Mouse (Mus musculus): ENCODE results near the gene Lrrc36. TPM values are rescaled to one million over a fixed set of nuclear protein-coding genes. Genes with fewer than 3 reads are reported as not detected.

The Lrrc36 gene
- total and polyA plus RNA-seq, 3 experiments, result 0.06 TPM; not detected in 2

- H3K27ac ChIP-seq (ENCODE audit: control insufficient read depth, low read depth, low read length), result no peak overlapping the region
- no peak for DNase-seq (ENCODE audit: low read depth, low spot score)
- no peaks in the 10 kb centered on the region for H3K9me3 ChIP-seq (replicated peaks; ENCODE audit: insufficient read depth, low read length)
- peaks cover 18 to 36% of the 10 kb centered on the region in 2 experiments for H3K27me3 ChIP-seq (ENCODE audit: control insufficient read depth in 1 of 2, insufficient read depth in 2 of 2, low read length in 2 of 2)
- no peak for TF ChIP-seq USF2 (IDR thresholded peaks at IDR 0.05; ENCODE audit: borderline replicate concordance in 1 of 2, insufficient read depth in 1 of 2, low read depth in 1 of 2, low read length in 2 of 2)
- no peak for TF ChIP-seq TAL1 (IDR thresholded peaks at IDR 0.05; ENCODE audit: low read length)
- TF ChIP-seq RCOR1 (IDR thresholded peaks at IDR 0.05; ENCODE audit: low read depth, low read length), result no peak
- TF ChIP-seq GATA1 (IDR thresholded peaks at IDR 0.05; ENCODE audit: low read depth, low read length), result no peak
- no peak for TF ChIP-seq E2F4 (IDR thresholded peaks at IDR 0.05; ENCODE audit: borderline replicate concordance, low read depth, low read length)
- no peak for TF ChIP-seq GABPA (IDR thresholded peaks at IDR 0.05; ENCODE audit: low read depth, low read length)
- no peak for TF ChIP-seq CTCF (IDR thresholded peaks at IDR 0.05 in 2 of 3, conservative IDR thresholded peaks at IDR 0.05 in 1 of 3; ENCODE audit: control insufficient read depth in 1 of 3, insufficient read depth in 1 of 3, low read depth in 2 of 3, low read length in 3 of 3, poor library complexity in 1 of 3, severe bottlenecking in 1 of 3)
- no peak for TF ChIP-seq MAFK (IDR thresholded peaks at IDR 0.05; ENCODE audit: borderline replicate concordance, low read depth, low read length)
- TF ChIP-seq UBTF (IDR thresholded peaks at IDR 0.05; ENCODE audit: borderline replicate concordance, insufficient read depth, low read depth, low read length), result no peak
- TF ChIP-seq MYC (IDR thresholded peaks at IDR 0.05; ENCODE audit: low read depth, low read length), result no peak
- TF ChIP-seq EP300 (IDR thresholded peaks at IDR 0.05; ENCODE audit: low read depth in 1 of 2, low read length in 2 of 2), result no peak
- no peak for TF ChIP-seq POLR2AphosphoS2 (IDR thresholded peaks at IDR 0.05; ENCODE audit: low read length)
- TF ChIP-seq ELF1 (IDR thresholded peaks at IDR 0.05; ENCODE audit: low read depth, low read length), result no peak
- no peak for TF ChIP-seq TCF12 (IDR thresholded peaks at IDR 0.05; ENCODE audit: low read depth, low read length)
- no peak for TF ChIP-seq USF1 (IDR thresholded peaks at IDR 0.05; ENCODE audit: low read depth, low read length)
- no peak for TF ChIP-seq NELFE (IDR thresholded peaks at IDR 0.05; ENCODE audit: low read depth, low read length)
- TF ChIP-seq BHLHE40 (IDR thresholded peaks at IDR 0.05; ENCODE audit: borderline replicate concordance, low read depth, low read length), result no peak
- TF ChIP-seq ZMIZ1 (IDR thresholded peaks at IDR 0.05; ENCODE audit: low read depth, low read length), result no peak
- no peak for TF ChIP-seq NRF1 (IDR thresholded peaks at IDR 0.05; ENCODE audit: insufficient read depth, low read depth, low read length, poor library complexity, severe bottlenecking)
- no peaks in the 10 kb centered on the region for H3K79me2 ChIP-seq (ENCODE audit: control insufficient read depth, insufficient read depth, low read length, poor library complexity)
- no peak overlapping the region for H3K9ac ChIP-seq (ENCODE audit: control insufficient read depth, low read depth, low read length, poor library complexity, severe bottlenecking)
- H3K4me1 ChIP-seq (ENCODE audit: control insufficient read depth in 1 of 2, insufficient read depth in 2 of 2, low read length in 2 of 2), result no peaks in the 10 kb centered on the region
- no peak overlapping the region for H3K4me3 ChIP-seq (ENCODE audit: control insufficient read depth in 1 of 2, insufficient read depth in 1 of 2, low read depth in 2 of 2, low read length in 2 of 2)
- no peaks in the 10 kb centered on the region for H3K36me3 ChIP-seq (ENCODE audit: control insufficient read depth in 1 of 2, insufficient read depth in 2 of 2, low read length in 2 of 2)
These were observed 6.4 kb downstream of the Lrrc36 start for GRCm38 (mm10) chr8:105419800-105420199.

- H3K4me1 ChIP-seq (ENCODE audit: control insufficient read depth in 1 of 2, insufficient read depth in 2 of 2, low read length in 2 of 2), result no peaks in the 10 kb centered on the region
- TF ChIP-seq ETS1 (IDR thresholded peaks at IDR 0.05; ENCODE audit: low read depth, low read length) (no peak), RAD21 (IDR thresholded peaks at IDR 0.05; ENCODE audit: low read depth, low read length) (no peak), NRF1 (IDR thresholded peaks at IDR 0.05; ENCODE audit: insufficient read depth, low read depth, low read length, poor library complexity, severe bottlenecking) (no peak), TCF12 (IDR thresholded peaks at IDR 0.05; ENCODE audit: low read depth, low read length) (no peak), MYB (IDR thresholded peaks at IDR 0.05; ENCODE audit: low read depth, low read length) (no peak), POLR2A (IDR thresholded peaks at IDR 0.05; ENCODE audit: control insufficient read depth in 1 of 2, insufficient read depth in 1 of 2, low read depth in 1 of 2, low read length in 2 of 2, poor library complexity in 1 of 2) (no peak)
- H3K36me3 ChIP-seq (ENCODE audit: control insufficient read depth in 1 of 2, insufficient read depth in 2 of 2, low read length in 2 of 2), result no peaks in the 10 kb centered on the region
- no peak overlapping the region for H3K4me3 ChIP-seq (ENCODE audit: control insufficient read depth in 1 of 2, insufficient read depth in 1 of 2, low read depth in 2 of 2, low read length in 2 of 2)
- H3K27ac ChIP-seq (ENCODE audit: control insufficient read depth, low read depth, low read length), result no peak overlapping the region
- H3K27me3 ChIP-seq (ENCODE audit: control insufficient read depth in 1 of 2, insufficient read depth in 2 of 2, low read length in 2 of 2), result peaks cover 23 to 40% of the 10 kb centered on the region in 2 experiments
- no peaks in the 10 kb centered on the region for H3K79me2 ChIP-seq (ENCODE audit: control insufficient read depth, insufficient read depth, low read length, poor library complexity)
- H3K9me3 ChIP-seq (replicated peaks; ENCODE audit: insufficient read depth, low read length), result no peaks in the 10 kb centered on the region
- DNase-seq (ENCODE audit: low read depth, low spot score), result no peak
- H3K9ac ChIP-seq (ENCODE audit: control insufficient read depth, low read depth, low read length, poor library complexity, severe bottlenecking), result no peak overlapping the region
These were observed 8.6 kb downstream of the Lrrc36 start for GRCm38 (mm10) chr8:105422006-105422405.
